Mouse (Mus musculus) limb, embryonic 10.5 days (tissue): ENCODE data around the gene Gjd3. TPM values are rescaled to one million over a fixed set of nuclear protein-coding genes. Genes with fewer than 3 reads are reported as not detected.
A peak's percentile ranks its signal among the peaks of the same experiment; 100 is the strongest.

Experiments used
- DNase-seq: peaks from one replicate; pipeline ENCODE4 v3.0.0-alpha.2; 2017; ENCODE audit warnings: low spot score
- H3K27ac ChIP-seq: fragments of 300-500 bp; sonication (generic); 2 replicates; pipeline ENCODE4 v1.5.1; 2016; ENCODE audit warnings: mild to moderate bottlenecking
- H3K27me3 ChIP-seq: fragments of 300-500 bp; sonication (generic); 2 replicates; pipeline ENCODE4 v1.6.1; 2016; ENCODE audit warnings: low read depth, mild to moderate bottlenecking; ENCODE audit not compliant: poor library complexity, severe bottlenecking
- H3K36me3 ChIP-seq: fragments of 300-500 bp; sonication (generic); 2 replicates; pipeline ENCODE4 v1.6.1; 2016; ENCODE audit warnings: mild to moderate bottlenecking, moderate library complexity
- H3K4me1 ChIP-seq: fragments of 300-500 bp; sonication (generic); 2 replicates; pipeline ENCODE4 v1.6.1; 2016
- H3K4me3 ChIP-seq: fragments of 300-500 bp; sonication (generic); 2 replicates; pipeline ENCODE4 v1.5.1; 2016; ENCODE audit warnings: mild to moderate bottlenecking, moderate library complexity
- H3K9me3 ChIP-seq: fragments of 300-500 bp; sonication (generic); replicated peaks from 2 replicates; pipeline ENCODE4 v1.6.1; 2016; ENCODE audit warnings: mild to moderate bottlenecking
- WGBS: fragments of 180-500 bp; shearing (Covaris S2); methylation state at CpG from one replicate; pipeline ENCODE4 v1.1.7; 2016; 5-methylcytosine and 5-hydroxymethylcytosine counted together
- polyA plus RNA-seq: library from polyadenylated mRNA; unstranded; fragments of >200 nt; fragmentation: Nextera tagmentation; extraction: Ambion mirVana; gene quantifications from 2 replicates; pipeline ENCODE4 v1.2.1, GENCODE M21; 2016

Gene Gjd3
- polyA plus RNA-seq, 1 experiment from 2014 or later = 0.29 TPM

GRCm38 (mm10) chr11:98954801-98955706 is 27.8 kb downstream of the Gjd3 start:
- H3K4me3 ChIP-seq = peak overlapping the region; percentile 28
- no peaks in the 10 kb centered on the region for H3K27me3 ChIP-seq
- WGBS = 24% methylated on average over 15 of the region's 17 CpGs
- H3K4me1 ChIP-seq = peaks cover 71% of the 10 kb centered on the region
- peak; percentile 45 for DNase-seq
- no peaks in the 10 kb centered on the region for H3K9me3 ChIP-seq
- H3K36me3 ChIP-seq = peaks cover 61% of the 10 kb centered on the region
- peak overlapping the region; percentile 78 for H3K27ac ChIP-seq

DNA sequence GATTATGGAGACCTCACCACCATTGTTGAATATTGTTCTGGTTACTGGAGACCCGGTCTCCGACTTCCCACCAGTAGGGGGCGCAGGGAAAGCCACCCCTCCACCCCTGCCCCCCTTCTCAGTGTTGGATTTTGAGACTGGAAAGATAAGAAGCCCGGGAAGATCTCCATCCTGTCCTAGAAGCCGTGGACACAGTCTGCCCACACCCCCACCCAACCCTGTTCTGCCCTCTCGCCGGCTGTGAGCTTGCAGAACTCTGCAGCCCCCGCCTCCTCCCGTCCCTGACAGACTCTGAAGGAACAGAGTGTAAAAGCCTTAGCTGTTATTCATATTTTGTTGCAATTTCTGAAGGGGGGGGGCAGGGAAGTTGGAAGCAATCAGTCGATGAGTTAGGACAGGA is 28.4 kb downstream of the Gjd3 start:
- 7% methylated on average over 10 of the region's 10 CpGs for WGBS
- H3K4me3 ChIP-seq = peak overlapping the region; percentile 28
- peaks cover 68% of the 10 kb centered on the region for H3K36me3 ChIP-seq

GRCm38 (mm10) chr11:98953835-98954320 is 28.9 kb downstream of the Gjd3 start:
- Histone ChIP-seq H3K9me3 (no peaks in the 10 kb centered on the region), H3K4me1 (peaks cover 71% of the 10 kb centered on the region), H3K36me3 (peaks cover 71% of the 10 kb centered on the region), H3K4me3 (peak overlapping the region; percentile 28; the same call in 1 of the 2 replicates), H3K27ac (peak overlapping the region; percentile 78), H3K27me3 (no peaks in the 10 kb centered on the region)
- DNase-seq = no peak
- 39% methylated on average over 13 of the region's 13 CpGs for WGBS

More for the DNA sequence above, 28.4 kb downstream of the Gjd3 start:
- H3K27me3 ChIP-seq = no peaks in the 10 kb centered on the region
- no peaks in the 10 kb centered on the region for H3K9me3 ChIP-seq
- H3K4me1 ChIP-seq = peaks cover 71% of the 10 kb centered on the region
- peak overlapping the region; percentile 78 for H3K27ac ChIP-seq
- DNase-seq = peak; percentile 88

GRCm38 (mm10) chr11:98953361-98953760 is 29.5 kb downstream of the Gjd3 start:
- Histone ChIP-seq H3K4me1 (peaks cover 68% of the 10 kb centered on the region), H3K36me3 (peaks cover 71% of the 10 kb centered on the region), H3K27me3 (no peaks in the 10 kb centered on the region), H3K9me3 (no peaks in the 10 kb centered on the region), H3K4me3 (peak overlapping the region; percentile 28; the same call in 1 of the 2 replicates), H3K27ac (peak overlapping the region; percentile 78)
- 8% methylated on average over 2 of the region's 2 CpGs for WGBS
- no peak for DNase-seq

- Histone ChIP-seq H3K27me3 (no peaks in the 10 kb centered on the region), H3K27ac (peak overlapping the region; percentile 78), H3K9me3 (no peaks in the 10 kb centered on the region), H3K4me3 (no peak overlapping the region), H3K36me3 (peaks cover 70% of the 10 kb centered on the region), H3K4me1 (peaks cover 68% of the 10 kb centered on the region)
- DNase-seq = no peak
- 71% methylated on average over 2 of the region's 2 CpGs for WGBS
Observed at GRCm38 (mm10) chr11:98952736-98953135, 30.1 kb downstream of the Gjd3 start.

GRCm38 (mm10) chr11:98952111-98952510 is 30.7 kb downstream of the Gjd3 start:
- Histone ChIP-seq H3K27ac (no peak overlapping the region), H3K4me3 (no peak overlapping the region), H3K36me3 (peaks cover 70% of the 10 kb centered on the region), H3K4me1 (peaks cover 74% of the 10 kb centered on the region), H3K27me3 (no peaks in the 10 kb centered on the region), H3K9me3 (no peaks in the 10 kb centered on the region)
- no peak for DNase-seq
- WGBS = 87% methylated on average over 1 of the region's 1 CpGs

DNA sequence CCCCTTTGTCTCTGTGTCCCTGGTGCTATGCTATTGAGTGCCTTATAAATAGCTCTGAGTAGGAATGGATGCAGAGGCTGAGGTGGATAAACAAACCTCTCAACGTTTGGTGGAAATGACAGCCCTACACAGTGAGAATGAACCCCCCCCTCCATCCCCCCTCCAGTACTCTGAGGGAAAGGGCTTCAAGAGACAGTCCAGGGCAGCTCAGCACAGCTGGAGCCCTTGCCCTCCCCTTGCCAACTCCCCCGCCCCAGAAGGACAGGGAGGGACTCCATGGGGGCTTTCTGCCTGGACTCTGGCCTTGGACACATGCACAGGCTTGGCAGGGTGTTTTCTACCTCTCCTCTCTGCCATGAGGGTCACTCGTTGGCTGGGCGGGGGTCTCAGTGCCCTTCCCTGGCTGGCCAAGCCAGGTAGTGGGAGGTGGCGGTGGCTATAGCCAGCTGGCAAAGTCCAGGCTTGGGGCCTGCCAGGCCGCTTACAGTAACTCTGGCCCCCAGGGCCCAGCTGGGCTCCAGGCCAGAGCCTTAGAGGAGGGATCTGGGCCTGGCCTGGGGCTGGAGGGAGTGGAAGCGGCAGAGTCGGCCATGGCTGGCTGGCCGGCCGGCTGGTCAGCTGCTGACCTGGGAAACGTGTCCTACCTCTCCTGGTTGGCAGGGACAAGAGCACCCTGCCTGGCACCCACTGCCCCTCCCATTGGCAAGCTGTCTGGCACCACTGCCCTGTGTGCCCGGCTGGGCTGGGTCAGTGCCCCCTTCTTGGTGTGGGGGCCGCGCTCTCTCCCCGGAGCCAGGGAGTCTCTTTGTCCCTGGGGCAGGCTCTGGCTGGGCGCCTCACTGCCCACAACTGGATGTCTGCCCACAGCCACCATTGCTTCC is 31.6 kb downstream of the Gjd3 start:
- WGBS = 80% methylated on average over 16 of the region's 16 CpGs
- H3K36me3 ChIP-seq = peaks cover 65% of the 10 kb centered on the region
- H3K27ac ChIP-seq = peak overlapping the region; percentile 66
- peaks cover 76% of the 10 kb centered on the region for H3K4me1 ChIP-seq
- DNase-seq = no peak
- no peaks in the 10 kb centered on the region for H3K27me3 ChIP-seq
- H3K9me3 ChIP-seq = no peaks in the 10 kb centered on the region
- H3K4me3 ChIP-seq = 0 out of 2 replicates have a peak overlapping the region, but pooled peaks have one; percentile 10

DNA sequence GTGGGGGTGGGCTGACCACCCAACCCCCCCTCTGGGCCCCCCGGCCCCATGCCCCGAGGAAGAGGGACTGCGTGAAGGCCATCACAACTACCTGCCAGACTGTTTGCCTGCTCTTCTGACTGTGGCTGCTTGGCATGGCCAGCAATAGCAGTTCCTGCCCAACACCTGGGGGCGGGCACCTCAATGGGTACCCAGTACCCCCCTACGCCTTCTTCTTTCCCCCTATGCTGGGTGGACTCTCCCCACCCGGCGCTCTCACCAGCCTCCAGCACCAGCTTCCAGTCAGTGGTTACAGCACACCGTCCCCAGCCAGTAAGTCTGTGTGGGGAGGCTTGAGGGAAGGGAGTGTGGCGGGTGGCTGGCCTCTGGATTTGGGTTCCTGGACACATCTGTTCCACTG is 32.3 kb downstream of the Gjd3 start:
- WGBS = 92% methylated on average over 9 of the region's 9 CpGs
- peaks cover 65% of the 10 kb centered on the region for H3K36me3 ChIP-seq
- H3K4me3 ChIP-seq = no peak overlapping the region
- H3K27ac ChIP-seq = no peak overlapping the region
- peaks cover 76% of the 10 kb centered on the region for H3K4me1 ChIP-seq
- DNase-seq = no peak
- no peaks in the 10 kb centered on the region for H3K27me3 ChIP-seq
- H3K9me3 ChIP-seq = no peaks in the 10 kb centered on the region

DNA sequence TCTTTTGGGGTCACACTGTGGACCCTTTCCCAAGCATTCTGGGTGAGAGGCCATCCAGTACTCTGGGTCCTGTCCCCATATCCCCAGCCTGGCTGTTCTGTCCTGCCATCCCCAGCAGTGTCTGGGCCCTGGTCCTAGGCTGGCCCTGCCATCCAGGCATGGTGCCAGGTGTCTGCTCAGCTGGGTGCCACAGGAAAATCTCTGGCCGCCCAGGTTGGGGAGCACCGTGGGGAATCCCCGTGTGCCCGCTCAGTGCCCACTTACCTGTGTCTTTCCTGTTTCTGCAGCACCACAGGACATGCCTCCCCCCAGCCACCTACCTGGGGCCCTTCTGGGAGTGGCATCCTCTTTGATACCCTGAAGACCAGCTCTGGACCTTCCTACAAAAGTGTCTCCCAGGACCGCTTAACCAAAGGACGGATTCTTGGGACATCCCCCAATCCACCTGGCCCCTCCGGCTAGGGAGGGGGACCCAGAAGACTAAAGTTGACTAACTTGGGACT is 32.8 kb downstream of the Gjd3 start:
- DNase-seq = no peak
- Histone ChIP-seq H3K27ac (peak overlapping the region; percentile 12; the same call in 1 of the 2 replicates), H3K4me3 (no peak overlapping the region), H3K36me3 (peaks cover 66% of the 10 kb centered on the region), H3K27me3 (no peaks in the 10 kb centered on the region), H3K9me3 (no peaks in the 10 kb centered on the region), H3K4me1 (peaks cover 76% of the 10 kb centered on the region)
- 89% methylated on average over 7 of the region's 7 CpGs for WGBS

GRCm38 (mm10) chr11:98949242-98949957 is 33.4 kb downstream of the Gjd3 start:
- Histone ChIP-seq H3K27ac (peak overlapping the region; percentile 12; the same call in 1 of the 2 replicates), H3K4me3 (no peak overlapping the region), H3K9me3 (no peaks in the 10 kb centered on the region), H3K27me3 (no peaks in the 10 kb centered on the region), H3K36me3 (peaks cover 69% of the 10 kb centered on the region), H3K4me1 (peaks cover 76% of the 10 kb centered on the region)
- DNase-seq = no peak
- WGBS = 79% methylated on average over 12 of the region's 12 CpGs

DNA sequence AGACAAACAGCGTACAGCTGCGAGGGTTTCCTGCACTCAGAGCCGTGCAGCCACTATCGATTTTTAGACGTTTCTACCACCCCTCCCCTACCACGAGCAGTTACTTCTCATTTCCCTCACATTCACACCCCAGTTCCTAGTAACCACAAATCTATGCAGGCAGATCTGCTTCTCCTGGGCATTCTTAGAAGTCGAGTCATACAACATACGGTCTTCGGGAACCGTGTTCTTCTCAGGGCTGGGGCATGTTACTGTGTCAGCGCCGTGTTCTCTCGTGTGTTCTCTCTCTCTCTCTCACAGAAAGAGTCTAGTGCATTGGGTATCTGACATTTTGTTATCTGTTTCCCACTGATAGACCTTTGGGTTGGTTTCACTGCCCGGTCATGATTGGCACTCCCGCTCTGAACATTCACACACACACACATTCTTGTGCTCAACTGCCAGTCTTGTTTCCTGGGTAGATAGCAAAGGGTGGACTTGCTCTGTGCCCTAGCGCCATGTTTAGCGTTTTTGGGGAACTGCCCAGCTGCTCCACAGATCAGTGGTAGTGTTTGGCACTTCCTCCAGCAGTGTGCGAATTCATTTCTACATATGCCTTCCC is 34.7 kb downstream of the Gjd3 start:
- Histone ChIP-seq H3K27ac (no peak overlapping the region), H3K4me1 (peaks cover 76% of the 10 kb centered on the region), H3K36me3 (peaks cover 69% of the 10 kb centered on the region), H3K4me3 (no peak overlapping the region), H3K27me3 (no peaks in the 10 kb centered on the region), H3K9me3 (no peaks in the 10 kb centered on the region)
- DNase-seq = no peak
- 88% methylated on average over 18 of the region's 18 CpGs for WGBS

GRCm38 (mm10) chr11:98945605-98945977 is 37.2 kb downstream of the Gjd3 start:
- H3K4me3 ChIP-seq = no peak overlapping the region
- peaks cover 46% of the 10 kb centered on the region for H3K36me3 ChIP-seq
- WGBS = 51% methylated on average over 3 of the region's 3 CpGs
- no peaks in the 10 kb centered on the region for H3K9me3 ChIP-seq
- H3K4me1 ChIP-seq = peaks cover 81% of the 10 kb centered on the region
- DNase-seq = no peak
- peak overlapping the region; percentile 95 for H3K27ac ChIP-seq
- H3K27me3 ChIP-seq = no peaks in the 10 kb centered on the region
